Mouse (Mus musculus) stomach, postnatal 0 days (tissue): ENCODE measurements around the gene Zdhhc12. TPM values are rescaled to one million over a fixed set of nuclear protein-coding genes. Genes with fewer than 3 reads are reported as not detected.
A peak's percentile ranks its signal among the peaks of the same experiment; 100 is the strongest.

Source experiments
- ATAC-seq: fragments of 200-750 bp; cut with Nextera tagmentation; 2 replicates; pipeline ENCODE4 v1.8.0; 2017; ENCODE audit not compliant: low FRiP score, low TSS enrichment
- DNase-seq: peaks from one replicate; pipeline ENCODE4 v3.0.0-alpha.2; 2016; ENCODE audit warnings: low spot score
- H3K27ac ChIP-seq: fragments of 300-500 bp; sonication (generic); replicated peaks from 2 replicates; pipeline ENCODE4 v1.5.1; 2014; ENCODE audit warnings: mild to moderate bottlenecking, control low read depth
- H3K27me3 ChIP-seq: fragments of 300-500 bp; sonication (generic); 2 replicates; pipeline ENCODE4 v1.6.1; 2014; ENCODE audit warnings: low read length; ENCODE audit not compliant: control insufficient read depth, insufficient read depth
- H3K36me3 ChIP-seq: fragments of 300-500 bp; sonication (generic); 2 replicates; pipeline ENCODE4 v1.6.1; 2014; ENCODE audit warnings: low read length, mixed read lengths; ENCODE audit not compliant: control insufficient read depth, insufficient read depth
- H3K4me1 ChIP-seq: fragments of 300-500 bp; sonication (generic); replicated peaks from 2 replicates; pipeline ENCODE4 v1.6.1; 2014; ENCODE audit warnings: antibody characterized with exemption; ENCODE audit not compliant: control insufficient read depth, insufficient read depth
- H3K4me2 ChIP-seq: fragments of 300-500 bp; sonication (generic); replicated peaks from 2 replicates; pipeline ENCODE4 v1.6.1; 2014; ENCODE audit warnings: low read depth, mild to moderate bottlenecking, control low read depth, moderate library complexity
- H3K4me3 ChIP-seq: fragments of 300-500 bp; sonication (generic); 2 replicates; pipeline ENCODE4 v1.5.1; 2014; ENCODE audit warnings: low read depth, low read length, control low read depth
- H3K9ac ChIP-seq: fragments of 300-500 bp; sonication (generic); 2 replicates; pipeline ENCODE4 v1.6.1; 2014; ENCODE audit warnings: mild to moderate bottlenecking, low read length, control low read depth, mixed read lengths
- H3K9me3 ChIP-seq: fragments of 300-500 bp; sonication (generic); 2 replicates; pipeline ENCODE4 v1.6.1; 2016; ENCODE audit warnings: low read length; ENCODE audit not compliant: control insufficient read depth
- CTCF ChIP-seq: IDR thresholded peaks from 2 replicates; pipeline ENCODE4 v1.5.1; 2016; ENCODE audit warnings: antibody characterized with exemption, low read depth, mild to moderate bottlenecking, moderate library complexity
- EP300 ChIP-seq: optimal IDR thresholded peaks from 2 replicates; pipeline ENCODE3; 2016; ENCODE audit warnings: antibody characterized with exemption
- WGBS: fragments of 180-500 bp; shearing (Covaris S2); extraction: QIAGEN DNeasy Blood & Tissue Kit; methylation state at CpG from one replicate; pipeline ENCODE4 v1.1.7; 2014; 5-methylcytosine and 5-hydroxymethylcytosine counted together
- polyA plus RNA-seq: library from polyadenylated mRNA; unstranded; fragments of >200 nt; fragmentation: Nextera tagmentation; extraction: Ambion mirVana; gene quantifications from 2 replicates; pipeline ENCODE4 v1.2.1, GENCODE M21; 2015

The Zdhhc12 gene
- polyA plus RNA-seq, 1 experiment from 2014 or later = 27.8 TPM

GRCm38 (mm10) chr2:30067031-30067888, 26.2 kb downstream of the Zdhhc12 start:
- WGBS = under 1% methylated on average over 58 of the region's 69 CpGs
- Histone ChIP-seq H3K27me3 (no peaks in the 10 kb centered on the region), H3K36me3 (no peaks in the 10 kb centered on the region), H3K4me1 (peaks cover 2% of the 10 kb centered on the region; the same call in 1 of the 2 replicates), H3K9ac (peak overlapping the region; percentile 92), H3K4me3 (peak overlapping the region; percentile 62), H3K27ac (peak overlapping the region; percentile 99), H3K9me3 (no peaks in the 10 kb centered on the region), H3K4me2 (peak overlapping the region; percentile 81)
- DNase-seq (peak; percentile 59), ATAC-seq (peak; percentile 5; the same call in 1 of the 2 replicates)
- TF ChIP-seq CTCF (0 out of 2 replicates have a peak, but pooled peaks have one; percentile 3), EP300 (no peak)

- TF ChIP-seq EP300 (no peak), CTCF (no peak; the same call in 1 of the 2 replicates)
- H3K4me3 ChIP-seq = peak overlapping the region; percentile 62
- H3K9ac ChIP-seq = peak overlapping the region; percentile 92
- WGBS = under 1% methylated on average over 47 of the region's 101 CpGs
- peak; percentile 97 for DNase-seq
- H3K4me1 ChIP-seq = peaks cover 2% of the 10 kb centered on the region; the same call in 1 of the 2 replicates
- H3K4me2 ChIP-seq = peak overlapping the region; percentile 81
- peak overlapping the region; percentile 99 for H3K27ac ChIP-seq
- ATAC-seq = peak; percentile 93
- no peaks in the 10 kb centered on the region for H3K9me3 ChIP-seq
- no peaks in the 10 kb centered on the region for H3K36me3 ChIP-seq
- H3K27me3 ChIP-seq = no peaks in the 10 kb centered on the region
Measured at GRCm38 (mm10) chr2:30066046-30066901, 27.2 kb downstream of the Zdhhc12 start.

GRCm38 (mm10) chr2:30064298-30064697, 29.1 kb downstream of the Zdhhc12 start:
- TF ChIP-seq CTCF = no peak
- TF ChIP-seq EP300 = no peak
- no peaks in the 10 kb centered on the region for H3K36me3 ChIP-seq
- H3K4me1 ChIP-seq = peaks cover 2% of the 10 kb centered on the region; the same call in 1 of the 2 replicates
- H3K4me3 ChIP-seq = no peak overlapping the region
- H3K4me2 ChIP-seq = peak overlapping the region; percentile 91; the same call in 1 of the 2 replicates
- H3K9me3 ChIP-seq = no peaks in the 10 kb centered on the region
- no peaks in the 10 kb centered on the region for H3K27me3 ChIP-seq
- WGBS = 31% methylated on average over 3 of the region's 3 CpGs
- H3K27ac ChIP-seq = peak overlapping the region; percentile 93
- DNase-seq = no peak
- ATAC-seq = no peak
- peak overlapping the region; percentile 31; the same call in 1 of the 2 replicates for H3K9ac ChIP-seq

GRCm38 (mm10) chr2:30063791-30064190, 29.7 kb downstream of the Zdhhc12 start:
- peaks cover 2% of the 10 kb centered on the region; the same call in 1 of the 2 replicates for H3K4me1 ChIP-seq
- H3K27me3 ChIP-seq = no peaks in the 10 kb centered on the region
- no peak for TF ChIP-seq EP300
- no peak for TF ChIP-seq CTCF
- WGBS = 17% methylated on average over 2 of the region's 3 CpGs
- peak overlapping the region; percentile 91 for H3K4me2 ChIP-seq
- no peaks in the 10 kb centered on the region for H3K36me3 ChIP-seq
- ATAC-seq (no peak), DNase-seq (peak; percentile 40)
- H3K9me3 ChIP-seq = no peaks in the 10 kb centered on the region
- H3K4me3 ChIP-seq = peak overlapping the region; percentile 54
- peak overlapping the region; percentile 75; the same call in 1 of the 2 replicates for H3K9ac ChIP-seq
- H3K27ac ChIP-seq = peak overlapping the region; percentile 93

- Histone ChIP-seq H3K4me1 (peaks cover 2% of the 10 kb centered on the region; the same call in 1 of the 2 replicates), H3K27ac (peak overlapping the region; percentile 93), H3K27me3 (no peaks in the 10 kb centered on the region), H3K9ac (peak overlapping the region; percentile 75; the same call in 1 of the 2 replicates), H3K9me3 (no peaks in the 10 kb centered on the region), H3K36me3 (no peaks in the 10 kb centered on the region), H3K4me2 (peak overlapping the region; percentile 91), H3K4me3 (peak overlapping the region; percentile 54)
- DNase-seq (no peak), ATAC-seq (no peak)
- WGBS = 6% methylated on average over 8 of the region's 8 CpGs
- TF ChIP-seq EP300 (no peak), CTCF (no peak)
Measured at GRCm38 (mm10) chr2:30063235-30063634, 30.2 kb downstream of the Zdhhc12 start.
